Mouse (Mus musculus) midbrain, embryonic 13.5 days (tissue): ENCODE results near the gene Cdh15. TPM values are rescaled to one million over a fixed set of nuclear protein-coding genes. Genes with fewer than 3 reads are reported as not detected.

Experiments used
- ATAC-seq: fragments of 200-750 bp; cut with Nextera tagmentation; 2 replicates; pipeline ENCODE4 v1.8.0; 2017; ENCODE audit warnings: mild to moderate bottlenecking, moderate TSS enrichment, moderate library complexity
- H3K27ac ChIP-seq: fragments of 300-500 bp; sonication (generic); 2 replicates; pipeline ENCODE4 v1.5.1; 2015; ENCODE audit warnings: inconsistent platforms, mild to moderate bottlenecking, moderate library complexity
- H3K27me3 ChIP-seq: fragments of 300-500 bp; sonication (generic); 2 replicates; pipeline ENCODE4 v1.6.1; 2015; ENCODE audit warnings: mild to moderate bottlenecking, inconsistent platforms
- H3K36me3 ChIP-seq: fragments of 300-500 bp; sonication (generic); 2 replicates; pipeline ENCODE4 v1.6.1; 2015; ENCODE audit warnings: mild to moderate bottlenecking, inconsistent platforms
- H3K4me1 ChIP-seq: fragments of 300-500 bp; sonication (generic); replicated peaks from 2 replicates; pipeline ENCODE4 v1.6.1; 2015; ENCODE audit warnings: inconsistent platforms
- H3K4me2 ChIP-seq: fragments of 300-500 bp; sonication (generic); replicated peaks from 2 replicates; pipeline ENCODE4 v1.6.1; 2015; ENCODE audit warnings: moderate library complexity, mild to moderate bottlenecking, inconsistent platforms
- H3K4me3 ChIP-seq: fragments of 300-500 bp; sonication (generic); replicated peaks from 2 replicates; pipeline ENCODE4 v1.5.1; 2015; ENCODE audit warnings: mild to moderate bottlenecking, inconsistent platforms
- H3K9ac ChIP-seq: fragments of 300-500 bp; sonication (generic); replicated peaks from 2 replicates; pipeline ENCODE4 v1.6.1; 2015; ENCODE audit warnings: mild to moderate bottlenecking, inconsistent platforms
- H3K9me3 ChIP-seq: fragments of 300-500 bp; sonication (generic); 2 replicates; pipeline ENCODE4 v1.6.1; 2016; ENCODE audit warnings: mild to moderate bottlenecking, inconsistent platforms
- WGBS: fragments of 180-500 bp; shearing (Covaris S2); methylation state at CpG from one replicate; pipeline ENCODE4 v1.1.7; 2015; 5-methylcytosine and 5-hydroxymethylcytosine counted together
- polyA plus RNA-seq: library from polyadenylated mRNA; unstranded; fragments of >200 nt; fragmentation: Nextera tagmentation; extraction: Ambion mirVana; gene quantifications from 2 replicates; pipeline ENCODE4 v1.2.1, GENCODE M21; 2015

Gene Cdh15
- polyA plus RNA-seq, 1 experiment from 2014 or later = 1.00 TPM

DNA sequence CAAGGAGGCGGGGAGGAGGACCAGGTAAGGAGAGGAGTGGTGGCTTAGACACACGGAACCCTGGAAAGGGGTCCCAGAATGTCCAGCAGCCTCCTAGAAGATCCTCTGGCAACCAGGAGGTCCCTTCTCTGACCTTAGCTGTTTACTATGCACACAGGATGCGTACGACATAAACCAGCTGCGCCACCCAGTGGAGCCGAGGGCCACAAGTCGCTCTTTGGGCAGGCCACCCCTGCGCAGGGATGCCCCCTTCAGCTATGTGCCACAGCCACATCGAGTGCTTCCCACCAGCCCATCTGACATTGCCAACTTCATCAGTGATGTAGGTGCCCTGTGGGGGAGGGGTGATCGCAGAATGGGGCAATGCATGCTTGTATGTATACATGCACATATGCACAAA, 17.7 kb downstream of the Cdh15 start:
- Histone ChIP-seq H3K4me3 (peak overlapping the region; percentile 25), H3K9ac (peak overlapping the region; percentile 44), H3K36me3 (no peaks in the 10 kb centered on the region), H3K4me1 (0 out of 2 replicates have a peak, but pooled peaks cover 10% of the 10 kb centered on the region), H3K27me3 (no peaks in the 10 kb centered on the region), H3K9me3 (peaks cover 22% of the 10 kb centered on the region), H3K27ac (no peak overlapping the region), H3K4me2 (peak overlapping the region; percentile 52)
- ATAC-seq = 0 out of 2 replicates have a peak, but pooled peaks have one; percentile 15
- 62% methylated on average over 10 of the region's 10 CpGs for WGBS

DNA sequence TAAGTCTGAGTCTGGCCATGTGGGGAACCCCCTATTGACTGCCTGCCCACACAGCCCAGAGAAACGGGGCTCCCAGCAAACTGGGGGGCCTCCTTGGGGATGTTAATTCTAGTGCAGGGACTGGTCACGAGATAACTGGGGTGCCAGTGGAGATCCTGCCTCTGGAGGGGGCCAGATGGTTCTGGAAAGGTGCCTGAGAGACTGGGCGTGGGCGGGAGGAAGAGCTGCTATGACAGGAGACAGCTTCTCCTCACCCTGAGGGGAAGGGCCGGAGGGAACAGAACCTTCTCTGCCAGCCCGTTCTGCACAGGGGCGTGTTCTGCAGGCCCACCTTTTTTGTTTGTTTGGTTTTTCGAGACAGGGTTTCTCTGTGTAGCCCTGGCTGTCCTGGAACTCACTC, 18.5 kb downstream of the Cdh15 start:
- Histone ChIP-seq H3K27me3 (no peaks in the 10 kb centered on the region), H3K4me1 (0 out of 2 replicates have a peak, but pooled peaks cover 10% of the 10 kb centered on the region), H3K27ac (no peak overlapping the region), H3K4me2 (no peak overlapping the region), H3K4me3 (no peak overlapping the region), H3K36me3 (no peaks in the 10 kb centered on the region), H3K9ac (no peak overlapping the region), H3K9me3 (peaks cover 22% of the 10 kb centered on the region)
- WGBS = 86% methylated on average over 8 of the region's 8 CpGs
- ATAC-seq = no peak

DNA sequence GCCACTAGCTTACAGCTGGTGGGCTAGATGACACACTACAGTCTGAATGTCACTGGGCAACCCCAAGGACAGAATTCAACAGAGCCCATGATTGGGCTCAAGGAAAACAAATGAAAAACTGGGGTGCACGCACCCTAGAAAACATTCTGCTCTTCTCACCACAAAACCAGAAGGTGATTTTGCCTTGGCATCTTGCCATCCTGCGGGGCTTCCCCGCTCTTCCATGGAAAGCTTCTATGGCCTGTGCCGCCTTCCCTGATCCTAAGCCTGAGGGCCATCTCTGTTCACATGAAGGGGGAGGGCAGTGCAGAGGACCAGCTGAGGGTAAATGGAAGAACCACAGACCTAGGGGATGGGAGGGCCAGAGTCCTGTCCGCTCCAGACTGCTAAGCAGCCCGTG, 20.2 kb downstream of the Cdh15 start:
- H3K36me3 ChIP-seq = no peaks in the 10 kb centered on the region
- H3K4me3 ChIP-seq = no peak overlapping the region
- no peak overlapping the region for H3K4me2 ChIP-seq
- H3K27ac ChIP-seq = no peak overlapping the region
- H3K9me3 ChIP-seq = peaks cover 22% of the 10 kb centered on the region
- H3K27me3 ChIP-seq = no peaks in the 10 kb centered on the region
- no peak overlapping the region for H3K9ac ChIP-seq
- no peak for ATAC-seq
- WGBS = 85% methylated on average over 6 of the region's 6 CpGs
- 0 out of 2 replicates have a peak, but pooled peaks cover 10% of the 10 kb centered on the region for H3K4me1 ChIP-seq

DNA sequence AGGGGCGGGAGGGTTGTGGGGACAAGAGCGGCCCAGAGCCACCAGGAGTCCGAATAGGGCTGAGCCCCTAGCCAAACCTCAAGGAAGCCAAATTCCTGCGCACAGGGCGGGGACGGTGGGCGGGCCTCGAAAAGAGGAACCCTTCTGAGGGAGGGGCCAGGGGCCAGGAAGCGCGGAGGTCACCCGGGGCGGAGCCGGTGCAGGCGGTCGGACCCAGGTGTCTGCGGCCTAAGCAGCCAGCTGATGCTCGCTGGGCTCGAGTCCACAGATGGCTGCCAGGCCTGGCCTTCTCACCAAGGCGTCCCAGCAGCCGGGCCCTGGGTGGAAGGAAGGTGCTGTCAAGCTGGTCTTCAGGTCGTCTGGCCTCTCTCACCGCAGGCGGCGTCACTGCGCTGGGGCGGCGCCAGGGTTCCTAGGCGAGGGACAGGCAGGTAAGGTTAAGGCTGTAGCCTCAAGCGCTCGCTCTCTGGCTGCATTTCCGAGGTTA, 22.7 kb downstream of the Cdh15 start:
- no peaks in the 10 kb centered on the region for H3K4me1 ChIP-seq
- H3K27me3 ChIP-seq = no peaks in the 10 kb centered on the region
- no peak for ATAC-seq
- 11% methylated on average over 31 of the region's 31 CpGs for WGBS
- peaks cover 4% of the 10 kb centered on the region for H3K9me3 ChIP-seq
- no peak overlapping the region for H3K9ac ChIP-seq
- no peak overlapping the region for H3K4me2 ChIP-seq
- H3K27ac ChIP-seq = no peak overlapping the region
- no peaks in the 10 kb centered on the region for H3K36me3 ChIP-seq
- no peak overlapping the region for H3K4me3 ChIP-seq

DNA sequence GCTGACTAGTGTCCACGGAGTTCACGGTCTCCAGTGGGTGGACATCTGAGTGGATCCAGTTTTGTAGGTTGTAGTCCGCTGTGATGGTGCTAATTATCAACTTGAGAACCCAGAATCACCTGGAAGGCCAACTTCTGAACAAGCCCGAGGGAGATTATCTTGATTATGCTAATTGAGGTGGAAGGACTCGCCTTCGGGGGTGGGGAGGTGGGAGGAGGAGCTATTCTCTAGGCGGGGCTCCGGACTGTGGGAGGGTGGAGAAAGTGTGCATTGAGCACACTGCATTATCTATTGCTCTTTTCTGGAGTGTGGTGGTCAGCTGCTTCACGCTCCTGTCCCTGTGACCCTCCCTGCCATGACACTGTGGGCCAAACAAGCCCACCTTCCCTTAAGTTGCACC, 23.9 kb downstream of the Cdh15 start:
- Histone ChIP-seq H3K27ac (no peak overlapping the region), H3K4me1 (no peaks in the 10 kb centered on the region), H3K27me3 (no peaks in the 10 kb centered on the region), H3K9me3 (no peaks in the 10 kb centered on the region; the same call in 1 of the 2 replicates), H3K4me2 (no peak overlapping the region), H3K36me3 (no peaks in the 10 kb centered on the region), H3K9ac (no peak overlapping the region), H3K4me3 (no peak overlapping the region)
- no peak for ATAC-seq
- WGBS = 61% methylated on average over 9 of the region's 9 CpGs

DNA sequence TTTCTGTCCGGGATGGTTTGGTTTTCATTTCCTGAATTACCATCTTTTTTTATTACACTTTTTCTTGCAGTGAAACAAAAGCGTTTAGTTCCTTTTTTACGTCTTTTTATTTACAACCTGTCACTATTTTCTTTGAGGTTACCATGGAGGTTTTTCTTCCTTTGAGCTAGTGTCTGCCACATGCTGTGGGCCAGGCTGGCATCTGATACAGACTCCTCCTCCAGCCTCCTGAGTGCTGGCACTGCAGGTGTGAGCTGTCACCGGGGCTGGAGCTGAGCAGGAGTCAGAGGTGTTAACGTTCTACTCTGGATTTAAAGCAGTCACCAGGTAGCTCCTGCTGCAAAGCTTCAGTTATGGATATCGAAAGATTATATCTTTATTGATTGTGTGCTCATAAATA, 25.4 kb downstream of the Cdh15 start:
- Histone ChIP-seq H3K4me3 (no peak overlapping the region), H3K36me3 (no peaks in the 10 kb centered on the region), H3K27ac (no peak overlapping the region), H3K9me3 (no peaks in the 10 kb centered on the region), H3K9ac (no peak overlapping the region), H3K4me1 (no peaks in the 10 kb centered on the region), H3K4me2 (no peak overlapping the region), H3K27me3 (no peaks in the 10 kb centered on the region)
- no peak for ATAC-seq
- WGBS = 71% methylated on average over 6 of the region's 6 CpGs

DNA sequence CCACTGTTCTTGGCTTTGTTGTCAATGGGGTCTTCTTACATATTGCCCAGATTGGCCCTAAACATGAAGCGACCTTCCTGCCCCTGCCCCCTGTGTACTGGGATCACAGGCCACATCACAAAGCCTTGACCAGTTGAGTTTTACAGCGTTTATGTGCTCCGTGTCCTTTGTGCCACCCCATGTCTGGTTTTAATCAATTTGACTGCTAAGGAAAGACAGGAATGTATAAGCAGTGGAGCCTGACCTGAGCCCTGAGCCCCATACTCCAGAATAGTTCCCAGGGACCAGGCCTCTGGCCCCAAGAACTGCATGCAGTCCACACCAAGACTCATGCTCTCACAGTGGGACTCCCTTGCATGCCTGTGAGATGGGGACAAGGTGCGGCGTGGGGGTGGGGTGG, 27.4 kb downstream of the Cdh15 start:
- ATAC-seq = no peak
- Histone ChIP-seq H3K9me3 (no peaks in the 10 kb centered on the region), H3K27ac (no peak overlapping the region), H3K4me2 (no peak overlapping the region), H3K27me3 (no peaks in the 10 kb centered on the region), H3K36me3 (no peaks in the 10 kb centered on the region), H3K4me1 (no peaks in the 10 kb centered on the region), H3K4me3 (no peak overlapping the region), H3K9ac (no peak overlapping the region)
- WGBS = 76% methylated on average over 5 of the region's 5 CpGs

DNA sequence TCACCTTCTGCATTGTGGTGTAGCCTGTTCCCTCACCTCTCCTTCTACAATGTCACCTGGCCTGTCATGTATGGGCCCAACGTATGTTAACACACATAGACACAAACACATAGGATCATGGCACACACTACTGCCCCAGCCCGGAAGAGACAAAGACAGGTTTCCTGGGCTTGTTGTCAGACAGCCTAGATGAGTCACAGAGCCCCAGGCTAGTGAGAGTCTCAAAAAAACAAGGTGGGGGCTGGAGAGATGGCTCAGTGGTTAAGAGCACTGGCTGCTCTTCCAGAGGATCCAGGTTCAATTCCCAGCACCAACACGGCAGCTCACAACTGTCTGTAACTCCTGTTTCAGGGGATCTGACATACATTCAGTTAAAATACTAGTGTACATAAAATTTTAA, 30.5 kb downstream of the Cdh15 start:
- H3K9me3 ChIP-seq = no peaks in the 10 kb centered on the region
- H3K27ac ChIP-seq = no peak overlapping the region
- peaks cover 17% of the 10 kb centered on the region for H3K36me3 ChIP-seq
- no peak overlapping the region for H3K4me3 ChIP-seq
- 95% methylated on average over 3 of the region's 3 CpGs for WGBS
- no peak overlapping the region for H3K4me2 ChIP-seq
- no peaks in the 10 kb centered on the region for H3K4me1 ChIP-seq
- H3K9ac ChIP-seq = no peak overlapping the region
- H3K27me3 ChIP-seq = no peaks in the 10 kb centered on the region
- no peak for ATAC-seq

DNA sequence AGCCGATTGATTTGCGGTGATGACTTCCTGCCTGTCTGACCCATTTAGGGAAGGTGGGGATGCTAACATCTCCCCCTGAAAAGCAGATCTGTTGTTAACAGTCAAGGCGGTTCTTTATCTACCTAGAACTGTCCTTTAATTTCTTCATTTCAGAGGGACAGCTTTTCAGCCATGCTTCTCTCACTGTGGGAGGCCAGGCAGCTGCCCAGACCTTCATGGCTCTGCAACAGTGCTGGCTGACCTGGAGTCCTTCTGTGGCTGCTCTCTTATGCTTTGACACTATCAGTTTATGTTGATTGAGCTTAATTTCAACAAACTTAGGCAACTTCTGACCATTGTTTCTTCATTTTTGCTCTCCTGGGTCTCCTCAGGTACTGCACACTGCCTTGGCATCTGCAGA, 32.5 kb downstream of the Cdh15 start:
- H3K27ac ChIP-seq = no peak overlapping the region
- no peaks in the 10 kb centered on the region for H3K27me3 ChIP-seq
- H3K4me1 ChIP-seq = no peaks in the 10 kb centered on the region
- no peaks in the 10 kb centered on the region for H3K9me3 ChIP-seq
- no peak overlapping the region for H3K9ac ChIP-seq
- 63% methylated on average over 3 of the region's 3 CpGs for WGBS
- H3K4me3 ChIP-seq = no peak overlapping the region
- ATAC-seq = no peak
- peaks cover 37% of the 10 kb centered on the region for H3K36me3 ChIP-seq
- no peak overlapping the region for H3K4me2 ChIP-seq

DNA sequence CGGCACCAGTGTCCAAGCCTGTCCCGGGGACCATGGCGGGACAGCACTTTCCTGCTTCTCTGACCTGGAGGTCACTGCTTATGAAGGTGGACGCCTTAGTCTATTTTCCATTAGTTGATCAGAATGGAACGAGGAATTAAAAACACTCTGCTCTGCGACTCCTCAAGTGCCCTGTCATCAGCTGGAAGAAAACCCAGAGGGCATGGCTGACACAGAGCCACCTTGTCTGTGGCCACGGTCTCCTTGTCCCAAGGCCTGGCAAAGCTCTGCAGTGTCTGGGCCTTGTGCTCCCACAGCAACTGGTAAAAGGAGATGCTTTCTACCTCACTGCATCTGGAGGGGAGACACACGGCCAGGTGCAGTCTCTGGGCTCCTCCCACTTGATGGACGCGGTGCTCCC, 35.9 kb downstream of the Cdh15 start:
- 91% methylated on average over 10 of the region's 10 CpGs for WGBS
- H3K36me3 ChIP-seq = peaks cover 70% of the 10 kb centered on the region
- H3K9ac ChIP-seq = no peak overlapping the region
- H3K4me3 ChIP-seq = no peak overlapping the region
- H3K4me1 ChIP-seq = no peaks in the 10 kb centered on the region
- H3K27me3 ChIP-seq = no peaks in the 10 kb centered on the region
- no peak overlapping the region for H3K27ac ChIP-seq
- H3K4me2 ChIP-seq = no peak overlapping the region
- ATAC-seq = no peak
- H3K9me3 ChIP-seq = no peaks in the 10 kb centered on the region

DNA sequence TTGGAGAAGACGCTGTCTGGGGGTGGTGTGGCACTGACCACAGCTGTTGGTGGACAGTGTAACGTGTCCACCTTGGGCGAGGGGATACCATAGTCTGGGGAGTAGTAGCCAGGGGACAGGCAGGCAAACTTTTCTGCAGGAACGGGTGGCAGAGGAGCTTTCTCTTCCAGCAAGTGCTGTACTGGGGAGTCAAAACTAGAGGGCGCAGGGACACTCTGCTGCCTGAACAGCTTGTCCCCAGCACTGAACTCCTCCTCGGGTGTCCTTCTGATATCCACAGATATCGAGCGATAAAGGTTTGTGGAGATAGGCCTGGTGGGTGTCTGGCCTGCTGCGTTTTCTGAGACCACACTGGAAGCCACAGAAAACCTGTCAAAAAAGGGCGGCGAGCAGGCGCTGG, 43.7 kb downstream of the Cdh15 start:
- H3K9ac ChIP-seq = no peak overlapping the region
- H3K9me3 ChIP-seq = no peaks in the 10 kb centered on the region
- H3K4me1 ChIP-seq = no peaks in the 10 kb centered on the region
- no peak for ATAC-seq
- no peak overlapping the region for H3K27ac ChIP-seq
- no peaks in the 10 kb centered on the region for H3K27me3 ChIP-seq
- 90% methylated on average over 12 of the region's 12 CpGs for WGBS
- peaks cover 99% of the 10 kb centered on the region for H3K36me3 ChIP-seq
- H3K4me3 ChIP-seq = no peak overlapping the region
- no peak overlapping the region for H3K4me2 ChIP-seq

DNA sequence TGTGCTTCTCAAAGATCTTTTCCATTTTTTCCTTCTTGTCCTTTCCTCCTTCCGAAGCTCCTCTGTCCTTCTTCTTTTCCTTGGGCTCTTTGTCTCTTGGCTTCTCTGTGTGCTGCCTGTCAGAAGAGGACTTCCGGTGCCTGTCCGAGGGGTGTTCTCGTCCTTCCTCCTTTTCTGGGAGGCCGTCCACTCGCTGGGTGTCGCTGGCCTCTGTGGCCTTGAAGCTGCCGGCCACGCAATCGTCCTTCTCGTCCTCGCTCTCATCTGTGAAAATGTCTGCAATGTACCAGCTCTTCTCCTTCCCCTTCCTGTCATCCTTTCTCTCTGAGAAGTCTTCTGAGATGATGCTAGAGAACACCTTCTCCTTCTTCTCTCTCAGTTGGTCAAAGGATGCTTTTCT, 45.7 kb downstream of the Cdh15 start:
- no peak overlapping the region for H3K9ac ChIP-seq
- ATAC-seq = no peak
- no peak overlapping the region for H3K4me3 ChIP-seq
- no peak overlapping the region for H3K27ac ChIP-seq
- no peaks in the 10 kb centered on the region for H3K27me3 ChIP-seq
- peaks cover 99% of the 10 kb centered on the region for H3K36me3 ChIP-seq
- no peaks in the 10 kb centered on the region for H3K9me3 ChIP-seq
- WGBS = 94% methylated on average over 12 of the region's 12 CpGs
- H3K4me2 ChIP-seq = no peak overlapping the region
- H3K4me1 ChIP-seq = no peaks in the 10 kb centered on the region

DNA sequence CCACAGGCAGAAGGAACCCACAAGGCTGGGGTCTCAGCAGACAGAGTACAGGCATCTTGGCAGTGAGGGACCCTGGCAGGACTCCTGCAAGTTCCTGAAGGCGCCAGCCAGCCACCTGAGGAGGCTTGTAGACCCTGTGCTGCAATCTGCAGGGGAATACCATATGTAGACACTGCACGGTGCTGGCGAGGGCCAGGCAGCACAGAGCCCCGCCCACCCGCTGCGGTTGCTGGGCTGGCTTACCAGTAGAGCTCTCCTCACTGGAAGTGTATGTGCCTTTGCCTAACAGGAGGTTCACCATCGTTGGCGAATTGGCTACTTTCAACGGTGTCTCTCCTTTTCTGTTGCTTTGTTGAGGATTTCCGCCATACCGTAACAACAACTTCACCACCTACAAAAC, 48.6 kb downstream of the Cdh15 start:
- no peak for ATAC-seq
- no peak overlapping the region for H3K4me2 ChIP-seq
- H3K36me3 ChIP-seq = peaks cover 89% of the 10 kb centered on the region
- no peak overlapping the region for H3K4me3 ChIP-seq
- H3K27ac ChIP-seq = no peak overlapping the region
- H3K9me3 ChIP-seq = no peaks in the 10 kb centered on the region
- no peaks in the 10 kb centered on the region for H3K4me1 ChIP-seq
- 94% methylated on average over 11 of the region's 11 CpGs for WGBS
- no peak overlapping the region for H3K9ac ChIP-seq
- H3K27me3 ChIP-seq = no peaks in the 10 kb centered on the region
